Mouse (Mus musculus): ENCODE results near the gene Cdc42bpb. TPM values are rescaled to one million over a fixed set of nuclear protein-coding genes. Genes with fewer than 3 reads are reported as not detected.

Cdc42bpb gene
- polyA plus RNA-seq, 1 experiment from 2014 or later = 6.7 TPM

DNA sequence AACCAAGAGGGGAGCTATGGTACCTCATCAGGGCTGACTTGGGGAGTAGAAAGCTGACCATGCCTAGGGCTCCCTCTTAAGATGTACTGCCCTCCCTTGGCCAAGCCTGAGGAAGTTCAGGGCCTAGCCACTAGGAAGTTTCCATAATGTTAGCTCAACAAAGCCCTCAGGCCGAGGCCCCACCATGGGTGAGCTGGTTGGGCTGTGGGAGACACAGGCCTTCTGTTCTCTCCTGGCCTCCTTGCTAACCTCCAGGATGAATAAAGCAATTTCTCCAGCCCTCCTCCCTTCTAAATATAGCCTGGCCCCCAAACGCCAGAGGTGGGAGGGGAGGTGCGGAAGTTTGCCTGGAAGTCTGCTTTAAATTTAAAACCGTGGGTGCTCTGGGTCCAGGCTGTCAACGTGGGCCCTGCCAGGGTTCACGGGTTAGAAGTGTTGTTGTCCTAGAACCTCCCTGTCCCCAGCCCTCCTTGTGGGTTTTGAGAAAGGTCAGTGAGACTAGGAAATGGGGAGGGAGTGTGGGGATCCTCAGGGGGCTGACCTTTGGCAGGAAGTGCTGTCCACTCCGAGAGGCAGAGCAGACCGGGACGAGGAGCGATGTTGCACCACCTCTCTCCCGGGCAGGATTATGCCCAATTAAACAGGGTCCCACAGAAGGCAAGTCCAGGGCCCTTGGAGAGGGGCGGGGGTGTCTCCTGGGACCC, 35.2 kb upstream of the Cdc42bpb start:
- Histone ChIP-seq H3K9ac (0 out of 2 replicates have a peak overlapping the region, but pooled peaks have one; percentile 29), H3K9me3 (replicated peaks) (no peaks in the 10 kb centered on the region), H3K4me1 (replicated peaks) (peaks cover 24% of the 10 kb centered on the region), H3K27ac (no peak overlapping the region), H3K36me3 (no peaks in the 10 kb centered on the region), H3K4me3 (replicated peaks) (peak overlapping the region; percentile 31; the same call in 1 of the 2 replicates), H3K4me2 (peak overlapping the region; percentile 56), H3K27me3 (peaks cover 71% of the 10 kb centered on the region)
- 0 out of 2 replicates have a peak, but pooled peaks have one; percentile 3 for ATAC-seq (ENCODE audit: low read depth)
- 28% methylated on average over 12 of the region's 12 CpGs for WGBS (ENCODE audit: insufficient replicate concordance)
- DNase-seq = no peak

GRCm38 (mm10) chr12:111411631-111412355, 34.3 kb upstream of the Cdc42bpb start:
- Histone ChIP-seq H3K9me3 (replicated peaks) (no peaks in the 10 kb centered on the region), H3K27ac (no peak overlapping the region), H3K36me3 (no peaks in the 10 kb centered on the region), H3K27me3 (peaks cover 73% of the 10 kb centered on the region), H3K4me1 (replicated peaks) (peaks cover 20% of the 10 kb centered on the region), H3K4me3 (replicated peaks) (no peak overlapping the region), H3K4me2 (no peak overlapping the region), H3K9ac (no peak overlapping the region)
- ATAC-seq (ENCODE audit: low read depth) (no peak), DNase-seq (no peak)
- WGBS (ENCODE audit: insufficient replicate concordance) = 60% methylated on average over 8 of the region's 8 CpGs

GRCm38 (mm10) chr12:111409583-111409982, 32.1 kb upstream of the Cdc42bpb start:
- H3K36me3 ChIP-seq = no peaks in the 10 kb centered on the region
- H3K9ac ChIP-seq = no peak overlapping the region
- H3K4me2 ChIP-seq = no peak overlapping the region
- DNase-seq = no peak
- H3K4me3 ChIP-seq (replicated peaks) = no peak overlapping the region
- H3K4me1 ChIP-seq (replicated peaks) = peaks cover 16% of the 10 kb centered on the region
- 52% methylated on average over 5 of the region's 5 CpGs for WGBS (ENCODE audit: insufficient replicate concordance)
- no peak overlapping the region for H3K27ac ChIP-seq
- ATAC-seq (ENCODE audit: low read depth) = no peak
- peaks cover 71% of the 10 kb centered on the region for H3K27me3 ChIP-seq
- H3K9me3 ChIP-seq (replicated peaks) = no peaks in the 10 kb centered on the region

DNA sequence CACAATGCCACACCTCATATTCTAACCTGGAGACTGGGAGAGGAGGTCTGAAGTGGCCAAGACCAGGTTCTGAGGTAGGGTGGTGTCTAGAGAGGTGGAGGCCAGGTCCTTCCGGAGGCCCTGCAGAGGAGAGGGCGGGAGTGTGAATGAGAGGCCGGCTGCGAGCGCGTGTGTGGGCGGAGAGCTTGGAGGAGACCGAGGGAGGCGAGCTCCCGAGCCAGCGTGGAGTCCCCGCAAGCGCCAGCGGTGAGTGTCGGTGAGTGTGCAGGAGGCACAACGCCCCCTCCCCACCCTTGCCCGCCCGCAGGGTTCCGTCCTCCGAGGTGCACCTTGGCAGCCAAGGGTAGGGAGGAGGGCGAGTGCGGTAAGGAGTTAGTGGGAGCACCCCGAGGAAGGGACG, 29.1 kb upstream of the Cdc42bpb start, which contains the start of gene Lbhd2:
Lbhd2 (plus strand) TSS at position 188 of the 400 bp plus-strand sequence.
- WGBS (ENCODE audit: insufficient replicate concordance) = 4% methylated on average over 21 of the region's 24 CpGs
- ATAC-seq (ENCODE audit: low read depth) = no peak
- H3K9ac ChIP-seq = no peak within 1 kb of the TSS

DNA sequence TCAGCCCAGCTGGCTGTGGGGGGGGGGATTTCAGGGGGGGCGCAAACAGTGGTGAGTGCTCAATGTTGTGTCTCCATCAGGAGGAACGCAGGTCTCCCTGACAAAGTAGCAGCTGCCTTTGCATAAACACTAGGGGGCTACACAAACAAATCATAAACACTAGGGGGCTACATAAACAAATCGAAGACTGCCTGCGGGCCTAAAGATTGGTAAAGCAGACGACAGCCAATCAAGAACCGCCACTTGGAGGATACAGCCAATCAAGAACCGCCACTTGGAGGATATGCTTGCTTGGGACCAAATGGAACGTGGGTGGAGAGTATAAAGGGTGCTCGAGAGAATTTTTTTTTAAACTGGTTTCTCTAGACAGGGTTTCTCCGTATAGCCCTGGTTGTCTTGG, 27.4 kb upstream of the Cdc42bpb start:
- peaks cover 64% of the 10 kb centered on the region for H3K27me3 ChIP-seq
- 57% methylated on average over 10 of the region's 10 CpGs for WGBS (ENCODE audit: insufficient replicate concordance)
- no peak overlapping the region for H3K4me3 ChIP-seq (replicated peaks)

More for the DNA sequence above, 29.1 kb upstream of the Cdc42bpb start, which contains the start of gene Lbhd2:
- peaks cover 70% of the 10 kb centered on the region for H3K27me3 ChIP-seq
- peaks cover 9% of the 10 kb centered on the region for H3K4me1 ChIP-seq (replicated peaks)
- no peaks in the 10 kb centered on the region for H3K36me3 ChIP-seq
- H3K4me2 ChIP-seq = peak within 1 kb of the TSS; percentile 27; the same call in 1 of the 2 replicates
- no peak for DNase-seq
- no peaks in the 10 kb centered on the region for H3K9me3 ChIP-seq (replicated peaks)
- H3K27ac ChIP-seq = no peak within 1 kb of the TSS
- no peak within 1 kb of the TSS for H3K4me3 ChIP-seq (replicated peaks)

DNA sequence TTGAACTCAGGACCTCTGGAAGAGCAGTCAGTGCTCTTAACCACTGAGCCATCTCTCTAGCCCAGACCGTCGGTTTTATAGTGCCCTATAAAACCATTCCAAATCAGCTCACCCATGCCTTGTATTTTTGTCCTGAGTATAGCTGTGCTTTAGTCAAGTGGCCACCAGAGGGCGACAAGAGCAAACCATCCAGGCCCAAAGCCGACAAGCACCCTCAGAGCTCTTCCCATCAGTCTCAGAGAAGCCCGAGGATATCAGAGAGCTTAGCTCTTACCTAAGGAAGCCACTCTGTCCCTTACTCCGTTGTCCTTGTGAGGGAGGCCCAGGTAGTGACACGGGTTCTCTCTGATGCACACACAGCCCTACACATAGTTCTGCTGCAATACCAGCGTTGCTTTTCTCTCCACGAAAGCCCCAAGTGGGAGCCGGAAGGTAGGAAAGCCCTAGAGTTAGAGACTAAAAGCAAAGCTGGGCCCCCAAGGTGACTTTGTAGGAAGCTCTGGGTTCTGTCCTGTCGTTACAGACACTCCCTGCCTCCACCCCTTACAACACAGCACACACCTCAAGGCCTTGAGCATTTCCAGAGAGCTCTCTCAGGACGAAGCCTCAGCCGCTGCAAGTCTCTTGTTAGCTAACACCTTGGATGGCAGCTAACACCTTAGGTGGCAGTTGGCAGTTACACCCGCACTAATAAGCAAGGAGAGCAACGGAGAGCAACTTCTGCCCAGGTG, 24.1 kb upstream of the Cdc42bpb start:
- Histone ChIP-seq H3K9ac (no peak overlapping the region), H3K4me1 (replicated peaks) (peaks cover 6% of the 10 kb centered on the region), H3K27ac (no peak overlapping the region), H3K27me3 (peaks cover 51% of the 10 kb centered on the region), H3K9me3 (replicated peaks) (no peaks in the 10 kb centered on the region), H3K4me2 (no peak overlapping the region), H3K4me3 (replicated peaks) (no peak overlapping the region), H3K36me3 (no peaks in the 10 kb centered on the region)
- WGBS (ENCODE audit: insufficient replicate concordance) = 22% methylated on average over 15 of the region's 15 CpGs
- no peak for DNase-seq
- ATAC-seq (ENCODE audit: low read depth) = 0 out of 2 replicates have a peak, but pooled peaks have one; percentile 45

More for the DNA sequence above, 27.4 kb upstream of the Cdc42bpb start:
- Histone ChIP-seq H3K36me3 (no peaks in the 10 kb centered on the region), H3K27ac (no peak overlapping the region), H3K4me1 (replicated peaks) (peaks cover 10% of the 10 kb centered on the region), H3K4me2 (no peak overlapping the region), H3K9ac (no peak overlapping the region), H3K9me3 (replicated peaks) (no peaks in the 10 kb centered on the region)
- ATAC-seq (ENCODE audit: low read depth) = no peak
- no peak for DNase-seq

GRCm38 (mm10) chr12:111396997-111397396, 19.5 kb upstream of the Cdc42bpb start:
- ATAC-seq (ENCODE audit: low read depth) = no peak
- peaks cover 39% of the 10 kb centered on the region for H3K27me3 ChIP-seq

DNA sequence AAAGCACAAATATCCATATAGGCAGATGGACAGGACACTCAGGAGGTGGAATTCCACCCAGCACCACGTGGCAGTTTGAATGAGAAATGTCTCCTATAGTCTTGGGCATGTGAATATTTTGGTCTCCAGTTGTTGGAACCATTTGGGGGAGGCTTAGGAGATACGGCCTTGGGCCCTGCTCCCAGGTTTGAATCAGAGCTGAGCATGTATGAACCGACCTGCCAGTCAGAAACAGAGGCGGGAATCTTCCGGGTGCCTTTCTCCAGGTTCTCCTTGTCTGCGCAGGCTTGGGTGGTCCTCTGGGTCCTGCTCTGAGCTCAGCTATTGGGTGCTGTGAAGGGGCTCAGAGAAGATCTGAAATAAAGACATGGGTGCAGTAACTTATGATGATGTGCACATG, 16.5 kb upstream of the Cdc42bpb start:
- no peak overlapping the region for H3K4me3 ChIP-seq (replicated peaks)
- no peak overlapping the region for H3K27ac ChIP-seq
- H3K4me1 ChIP-seq (replicated peaks) = no peaks in the 10 kb centered on the region
- H3K36me3 ChIP-seq = no peaks in the 10 kb centered on the region
- H3K27me3 ChIP-seq = peaks cover 25% of the 10 kb centered on the region
- H3K4me2 ChIP-seq = no peak overlapping the region
- WGBS (ENCODE audit: insufficient replicate concordance) = 70% methylated on average over 6 of the region's 6 CpGs
- no peaks in the 10 kb centered on the region for H3K9me3 ChIP-seq (replicated peaks)
- ATAC-seq (ENCODE audit: low read depth) (no peak), DNase-seq (no peak)
- no peak overlapping the region for H3K9ac ChIP-seq

More at GRCm38 (mm10) chr12:111396997-111397396, 19.5 kb upstream of the Cdc42bpb start:
- Histone ChIP-seq H3K9ac (no peak overlapping the region), H3K27ac (no peak overlapping the region), H3K9me3 (replicated peaks) (no peaks in the 10 kb centered on the region), H3K36me3 (no peaks in the 10 kb centered on the region), H3K4me2 (no peak overlapping the region), H3K4me3 (replicated peaks) (no peak overlapping the region), H3K4me1 (replicated peaks) (peaks cover 5% of the 10 kb centered on the region)
- DNase-seq = no peak
- 46% methylated on average over 5 of the region's 5 CpGs for WGBS (ENCODE audit: insufficient replicate concordance)

GRCm38 (mm10) chr12:111387146-111387545, 9.6 kb upstream of the Cdc42bpb start:
- no peak overlapping the region for H3K27ac ChIP-seq

GRCm38 (mm10) chr12:111386642-111387120, 9.2 kb upstream of the Cdc42bpb start:
- WGBS (ENCODE audit: insufficient replicate concordance) = 36% methylated on average over 8 of the region's 8 CpGs

More at GRCm38 (mm10) chr12:111387146-111387545, 9.6 kb upstream of the Cdc42bpb start:
- Histone ChIP-seq H3K9me3 (replicated peaks) (no peaks in the 10 kb centered on the region), H3K4me1 (replicated peaks) (peaks cover 6% of the 10 kb centered on the region; the same call in 1 of the 2 replicates), H3K27me3 (peaks cover 19% of the 10 kb centered on the region), H3K36me3 (no peaks in the 10 kb centered on the region), H3K9ac (no peak overlapping the region), H3K4me2 (no peak overlapping the region), H3K4me3 (replicated peaks) (no peak overlapping the region)
- no peak for ATAC-seq (ENCODE audit: low read depth)
- no peak for DNase-seq
- 72% methylated on average over 4 of the region's 4 CpGs for WGBS (ENCODE audit: insufficient replicate concordance)

More at GRCm38 (mm10) chr12:111386642-111387120, 9.2 kb upstream of the Cdc42bpb start:
- Histone ChIP-seq H3K4me3 (replicated peaks) (no peak overlapping the region), H3K36me3 (no peaks in the 10 kb centered on the region), H3K27me3 (peaks cover 22% of the 10 kb centered on the region), H3K4me2 (no peak overlapping the region), H3K9ac (no peak overlapping the region), H3K9me3 (replicated peaks) (no peaks in the 10 kb centered on the region), H3K4me1 (replicated peaks) (peaks cover 6% of the 10 kb centered on the region; the same call in 1 of the 2 replicates), H3K27ac (no peak overlapping the region; the same call in 1 of the 2 replicates)
- ATAC-seq (ENCODE audit: low read depth) (peak; percentile 75), DNase-seq (no peak)

All from liver, embryonic 13.5 days (tissue).